Mouse (Mus musculus) brain, embryonic 14.5 days (tissue): ENCODE results near the gene Avp. TPM values are rescaled to one million over a fixed set of nuclear protein-coding genes. Genes with fewer than 3 reads are reported as not detected.
A peak's percentile ranks its signal among the peaks of the same experiment; 100 is the strongest.

Experiments
- DNase-seq: peaks from one replicate; pipeline ENCODE4 v3.0.0-alpha.2; 2011; ENCODE audit warnings: low read depth
- CTCF ChIP-seq: fragments of 200-500 bp; IDR thresholded peaks from 2 replicates; pipeline ENCODE4 v1.5.1; 2012; ENCODE audit warnings: inconsistent platforms, mild to moderate bottlenecking, moderate library complexity, borderline replicate concordance; ENCODE audit not compliant: insufficient read depth, insufficient read length; ENCODE audit errors: extremely low read depth
- POLR2A ChIP-seq: fragments of 200-500 bp; IDR thresholded peaks from 2 replicates; pipeline ENCODE4 v1.6.1; 2012; ENCODE audit warnings: mild to moderate bottlenecking, inconsistent platforms, borderline replicate concordance; ENCODE audit not compliant: poor library complexity, insufficient read depth, insufficient read length, severe bottlenecking; ENCODE audit errors: extremely low read depth
- polyA plus RNA-seq: library from polyadenylated mRNA; depleted of rRNA; stranded (reverse); fragments of >200 nt; gene quantifications from 2 replicates; pipeline ENCODE4 v1.2.3, GENCODE M21; 2012; rRNA removed

Avp gene
- polyA plus RNA-seq, result 3.9 and 7.1 TPM in 2 replicates

DNA sequence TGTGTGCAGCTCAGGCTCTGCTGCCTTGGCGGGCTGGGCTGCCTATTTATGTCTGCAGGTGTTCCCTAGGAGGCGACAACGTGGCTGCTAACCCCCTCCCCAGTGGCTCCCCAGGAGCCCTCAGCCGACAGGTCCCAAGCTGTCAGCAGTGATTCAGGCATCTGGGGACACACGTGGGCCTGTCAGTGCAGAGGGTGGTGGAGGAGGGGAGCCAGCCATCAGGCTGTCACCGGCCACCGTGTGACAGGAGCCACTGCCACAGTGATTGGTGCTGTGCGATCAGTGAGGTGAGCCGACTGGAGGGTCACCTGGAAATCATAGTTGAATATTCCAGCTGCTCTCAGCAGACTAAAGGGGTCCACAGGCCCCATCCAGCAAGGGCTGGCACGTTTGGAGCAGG is at the start of gene Avp:
Avp (minus strand) TSS at position 3 of the 400 bp plus-strand sequence.
- no peak for DNase-seq
- TF ChIP-seq CTCF (no peak), POLR2A (no peak)

- TF ChIP-seq CTCF, result no peak
- peak; percentile 30; the same call in 1 of the 2 replicates for TF ChIP-seq POLR2A
- DNase-seq, result peak; percentile 95
These were observed 47.5 kb upstream of the Avp start, which contains the start of the genes Fastkd5 and Ubox5 for GRCm38 (mm10) chr2:130629839-130630203. TSS of gene Fastkd5 (minus strand) at chr2:130630027. TSS of gene Ubox5 (minus strand) at chr2:130630038.

DNA sequence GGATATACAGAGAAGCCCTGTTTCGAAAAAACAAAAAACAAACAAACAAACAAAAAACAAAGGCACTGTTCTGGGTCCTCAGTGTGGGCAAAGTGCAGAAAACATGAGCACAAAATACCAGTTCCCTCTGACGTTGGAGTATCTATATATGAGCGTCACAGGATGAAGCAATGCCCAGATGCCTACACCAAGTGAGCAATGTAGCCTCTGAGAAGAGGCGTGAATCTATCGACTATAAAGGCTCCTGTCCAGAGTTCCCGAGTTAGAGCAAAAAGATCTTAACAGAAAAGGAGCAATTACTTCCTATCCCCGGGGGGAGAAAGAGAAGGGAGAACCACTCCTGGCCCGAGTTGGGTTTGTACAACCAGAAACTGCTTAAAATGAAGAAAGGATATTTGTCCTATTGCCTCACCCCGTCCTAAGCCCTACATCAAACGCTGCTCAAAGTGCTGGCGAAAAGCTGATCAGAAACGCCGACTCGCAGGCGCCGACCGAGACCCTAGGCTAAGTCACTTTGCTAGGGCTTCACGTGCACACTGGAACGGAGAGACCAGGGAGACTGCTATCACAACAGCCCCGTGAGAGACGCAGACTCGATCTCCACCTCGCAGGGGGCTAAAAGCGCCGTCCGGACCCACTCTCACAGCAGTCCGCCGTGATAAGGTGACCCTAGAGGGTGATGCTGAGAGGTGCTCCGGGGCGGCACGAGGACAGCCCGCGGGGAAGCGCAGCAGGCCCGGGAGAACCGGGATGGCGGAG is 46.9 kb upstream of the Avp start:
- DNase-seq, result no peak
- TF ChIP-seq CTCF, result no peak
- TF ChIP-seq POLR2A, result no peak

DNA sequence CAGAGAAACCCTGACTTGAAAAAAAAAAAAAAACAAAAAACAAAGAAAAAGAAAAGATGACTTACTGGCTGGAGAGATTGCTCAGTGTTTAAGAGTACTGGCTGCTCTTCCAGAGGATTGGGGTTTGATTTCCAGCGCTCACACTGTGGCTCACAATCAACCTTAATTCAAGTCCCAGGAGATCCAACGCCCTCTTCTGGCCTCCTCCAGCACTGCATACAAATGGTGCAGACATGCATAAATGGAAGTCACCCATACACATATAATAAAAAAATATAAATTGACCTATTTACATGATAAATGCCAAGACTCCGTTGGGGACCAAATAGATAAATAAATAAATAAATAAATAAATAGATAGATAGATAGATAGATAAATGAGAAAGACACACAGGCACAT is 46.1 kb upstream of the Avp start:
- TF ChIP-seq CTCF, result peak; percentile 21; the same call in 1 of the 2 replicates
- no peak for TF ChIP-seq POLR2A
- no peak for DNase-seq

DNA sequence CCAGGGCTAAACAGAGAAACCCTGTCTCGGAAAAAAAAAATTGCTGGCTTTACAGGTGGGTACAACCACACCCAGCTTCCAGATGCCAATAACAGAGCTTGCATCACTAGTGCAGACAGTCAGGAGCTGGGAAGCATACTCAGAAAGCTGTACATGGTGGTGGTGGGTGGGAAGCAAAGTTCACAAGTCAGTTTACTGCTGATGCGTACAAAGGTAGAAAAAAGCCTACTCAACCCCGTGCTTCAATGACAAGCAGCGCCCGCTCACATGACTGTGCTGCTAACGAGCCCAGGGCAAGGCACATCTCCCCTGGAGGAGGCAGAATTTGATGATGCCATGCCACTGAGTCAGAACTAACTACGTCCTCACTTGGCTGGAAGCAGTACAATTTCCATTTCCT is 36.6 kb upstream of the Avp start:
- TF ChIP-seq POLR2A (no peak), CTCF (no peak)
- DNase-seq, result no peak

DNA sequence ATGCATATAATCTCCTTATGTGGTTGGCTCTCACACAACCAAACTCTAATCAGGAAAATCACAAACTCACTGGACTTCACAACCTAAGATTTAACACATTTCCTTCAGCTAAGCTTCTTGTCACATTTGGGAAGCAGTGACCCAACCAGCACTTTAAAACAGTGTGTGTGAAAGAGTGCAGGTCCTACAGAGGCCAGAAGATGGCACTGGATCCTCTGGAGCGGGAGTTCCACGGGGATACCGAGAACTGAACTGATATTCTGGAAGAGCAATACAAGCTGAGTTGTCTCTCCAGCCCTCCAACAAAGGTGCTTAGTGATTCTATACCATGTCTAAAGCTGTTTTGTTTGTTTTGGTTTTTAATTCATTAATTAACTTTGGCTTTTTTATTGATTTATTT is 30.7 kb upstream of the Avp start:
- DNase-seq, result peak; percentile 22
- TF ChIP-seq POLR2A (no peak), CTCF (peak; percentile 51; the same call in 1 of the 2 replicates)

GRCm38 (mm10) chr2:130602195-130602594 is 19.8 kb upstream of the Avp start:
- DNase-seq, result no peak
- TF ChIP-seq CTCF (no peak), POLR2A (no peak)

DNA sequence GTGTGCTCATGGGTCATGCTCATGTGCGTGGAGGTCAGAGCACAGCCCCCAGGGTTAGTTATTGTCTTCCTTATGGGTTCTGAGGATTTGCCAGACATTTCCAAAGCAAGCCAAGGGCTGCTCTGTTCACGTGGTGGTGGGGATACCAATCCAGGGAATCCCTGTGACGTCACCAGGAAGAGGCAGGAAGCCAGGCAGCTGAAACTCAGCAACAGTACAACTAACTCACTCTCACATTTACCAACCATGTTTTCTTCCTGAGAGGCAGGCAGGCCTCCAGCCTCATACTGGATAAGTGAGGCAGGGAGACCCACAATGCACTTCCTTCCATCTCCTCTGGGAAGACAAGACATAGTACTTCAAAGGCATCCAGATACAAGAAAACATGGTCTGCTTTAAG is 16.0 kb upstream of the Avp start:
- TF ChIP-seq CTCF (no peak), POLR2A (no peak)
- no peak for DNase-seq

- DNase-seq, result peak; percentile 63
These were observed 15.3 kb upstream of the Avp start for GRCm38 (mm10) chr2:130597601-130598010.

GRCm38 (mm10) chr2:130595596-130595995 is 13.2 kb upstream of the Avp start:
- TF ChIP-seq POLR2A (no peak), CTCF (no peak)
- DNase-seq, result no peak

More at GRCm38 (mm10) chr2:130597601-130598010, 15.3 kb upstream of the Avp start:
- TF ChIP-seq POLR2A (no peak), CTCF (peak; percentile 70; the same call in 1 of the 2 replicates)

GRCm38 (mm10) chr2:130591016-130591415 is 8.7 kb upstream of the Avp start:
- no peak for DNase-seq
- no peak for TF ChIP-seq CTCF
- TF ChIP-seq POLR2A, result no peak

DNA sequence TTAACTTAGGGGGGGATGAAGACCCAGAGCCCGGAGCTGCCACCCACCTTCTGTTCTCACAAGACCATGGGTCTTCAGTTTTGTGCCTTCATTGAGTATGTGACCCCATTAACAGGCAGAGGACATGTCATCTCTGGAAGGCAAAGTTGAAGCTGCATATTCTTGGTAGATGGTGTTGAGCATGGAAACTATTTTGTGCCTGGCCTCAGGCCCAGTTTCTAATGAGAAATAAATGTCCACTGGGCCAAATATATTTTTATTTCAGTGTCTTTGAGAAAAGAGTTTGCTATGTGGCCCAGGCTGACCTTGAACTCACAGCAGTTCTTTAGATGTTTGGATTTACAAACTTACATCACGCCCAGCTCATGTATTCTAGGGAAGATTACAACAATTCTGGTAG is 7.4 kb upstream of the Avp start:
- DNase-seq, result no peak
- TF ChIP-seq CTCF (no peak), POLR2A (no peak)

- no peak for DNase-seq
- no peak for TF ChIP-seq CTCF
These were observed 6.8 kb upstream of the Avp start for GRCm38 (mm10) chr2:130589157-130589556.
